ENCODE assay signal across 30 mouse cellular contexts in the genomic region with DNA sequence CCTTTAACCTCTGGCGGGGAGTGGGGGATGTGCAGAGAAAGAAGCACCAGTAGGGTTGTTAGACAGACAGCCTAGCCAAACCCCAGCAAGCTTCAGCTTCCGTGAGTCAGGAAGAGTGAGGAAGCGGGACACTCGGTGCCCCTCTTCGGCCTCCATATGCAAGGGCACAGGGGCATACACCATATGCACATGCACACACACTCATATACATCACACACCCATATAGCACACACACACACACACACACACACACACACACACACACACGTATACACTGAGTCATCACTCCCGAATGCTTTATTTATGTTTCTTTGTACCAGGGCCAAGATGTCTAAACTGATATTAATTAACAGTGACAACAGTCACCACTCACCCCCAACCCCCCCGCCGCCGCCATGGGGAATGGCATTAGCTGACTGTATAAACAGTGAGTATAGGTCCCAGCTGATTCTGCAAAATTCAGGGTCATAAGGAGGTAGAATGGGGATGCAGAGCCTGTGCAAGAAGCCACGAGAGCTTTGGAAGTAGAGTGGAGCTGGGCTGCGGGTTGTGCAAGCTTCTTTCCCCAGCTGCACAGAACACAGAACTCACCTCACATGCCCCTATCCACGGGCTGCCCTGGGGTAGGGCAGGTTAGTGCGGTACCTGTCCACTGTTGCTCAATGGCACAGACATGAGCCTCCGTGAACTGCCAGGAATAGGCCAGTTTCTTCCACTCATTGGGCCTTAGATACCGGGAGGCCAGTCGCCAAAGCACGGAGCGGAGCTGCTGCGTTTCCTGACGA. TPM values are rescaled to one million over a fixed set of nuclear protein-coding genes. Genes with fewer than 3 reads are reported as not detected.
DNase-seq lines count a peak whose midpoint lies in the region; ATAC-seq and TF ChIP-seq lines count a peak whose summit lies in the region.
"Had no signal": no experiment of that assay in that cellular context is flagged by ENCODE, and none has a peak within 500 bp of the region (broad histone marks: within the 10 kb centered on the region; RNA-seq: fewer than 3 reads in every experiment).

No protein-coding gene starts in this region.

- H3K27ac ChIP-seq in lung, embryonic 14.5 days (ENCODE audit: low read depth) = peak overlapping the region; percentile 18; the same call in 1 of the 2 replicates
- H3K27ac ChIP-seq in embryonic facial prominence, embryonic 10.5 days (replicated peaks) = no peak overlapping the region
- no peak overlapping the region for H3K27ac ChIP-seq in stomach, postnatal 0 days (replicated peaks)
- H3K27ac ChIP-seq: embryonic facial prominence, embryonic 12.5 days; forebrain, embryonic 12.5 days; hindbrain, embryonic 12.5 days; left cerebral cortex, adult 2 months; liver, embryonic 13.5 days; neural tube, embryonic 12.5 days had no signal

- no peaks in the 10 kb centered on the region for H3K36me3 ChIP-seq in lung, embryonic 14.5 days (ENCODE audit: insufficient read depth)
- no peaks in the 10 kb centered on the region for H3K36me3 ChIP-seq in embryonic facial prominence, embryonic 10.5 days (replicated peaks)
- H3K36me3 ChIP-seq in stomach, postnatal 0 days (ENCODE audit: control insufficient read depth, insufficient read depth, low read length) = no peaks in the 10 kb centered on the region
- H3K36me3 ChIP-seq: embryonic facial prominence, embryonic 12.5 days; forebrain, embryonic 12.5 days; hindbrain, embryonic 12.5 days; liver, embryonic 13.5 days; neural tube, embryonic 12.5 days had no signal

- no peak for TF ChIP-seq EP300 in stomach, postnatal 0 days (optimal IDR thresholded peaks at IDR 0.05)

- no peak overlapping the region for H3K9ac ChIP-seq in lung, embryonic 14.5 days
- H3K9ac ChIP-seq in stomach, postnatal 0 days (ENCODE audit: low read length) = no peak overlapping the region
- H3K9ac ChIP-seq: embryonic facial prominence, embryonic 12.5 days; forebrain, embryonic 12.5 days; hindbrain, embryonic 12.5 days; liver, embryonic 13.5 days; neural tube, embryonic 12.5 days had no signal

- H3K4me1 ChIP-seq in lung, embryonic 14.5 days (ENCODE audit: insufficient read depth) = 0 out of 2 replicates have a peak, but pooled peaks cover 8% of the 10 kb centered on the region
- peaks cover 12% of the 10 kb centered on the region for H3K4me1 ChIP-seq in embryonic facial prominence, embryonic 10.5 days
- H3K4me1 ChIP-seq in stomach, postnatal 0 days (replicated peaks; ENCODE audit: control insufficient read depth, insufficient read depth) = no peaks in the 10 kb centered on the region
- H3K4me1 ChIP-seq: forebrain, embryonic 12.5 days; hindbrain, embryonic 12.5 days; liver, embryonic 13.5 days; neural tube, embryonic 12.5 days had no signal

- ATAC-seq in lung, embryonic 14.5 days (ENCODE audit: insufficient read depth) = peak; percentile 83
- ATAC-seq in stomach, postnatal 0 days (ENCODE audit: low FRiP score, low TSS enrichment) = peak; percentile 48; the same call in 1 of the 2 replicates
- ATAC-seq: Patski had no signal

- H3K9me3 ChIP-seq in lung, embryonic 14.5 days (ENCODE audit: low read depth, low read length) = no peaks in the 10 kb centered on the region
- H3K9me3 ChIP-seq in embryonic facial prominence, embryonic 10.5 days = no peaks in the 10 kb centered on the region
- H3K9me3 ChIP-seq in stomach, postnatal 0 days (ENCODE audit: control insufficient read depth, low read length) = no peaks in the 10 kb centered on the region
- H3K9me3 ChIP-seq: embryonic facial prominence, embryonic 12.5 days; forebrain, embryonic 12.5 days; hindbrain, embryonic 12.5 days; liver, embryonic 13.5 days; megakaryocyte, embryonic 14.5 days; neural tube, embryonic 12.5 days had no signal

- TF ChIP-seq CTCF in lung, embryonic 14.5 days (IDR thresholded peaks at IDR 0.05; ENCODE audit: low read depth) = no peak
- TF ChIP-seq CTCF in stomach, postnatal 0 days (IDR thresholded peaks at IDR 0.05; ENCODE audit: low read depth) = no peak

- WGBS in lung, embryonic 14.5 days = 44% methylated on average over 21 of the region's 21 CpGs
- WGBS in embryonic facial prominence, embryonic 10.5 days = 82% methylated on average over 21 of the region's 21 CpGs
- WGBS in stomach, postnatal 0 days = 50% methylated on average over 21 of the region's 21 CpGs

- no peak overlapping the region for H3K4me3 ChIP-seq in lung, embryonic 14.5 days (ENCODE audit: low read depth, low read length)
- H3K4me3 ChIP-seq in embryonic facial prominence, embryonic 10.5 days = no peak overlapping the region
- H3K4me3 ChIP-seq in stomach, postnatal 0 days (ENCODE audit: low read depth, low read length) = no peak overlapping the region
- H3K4me3 ChIP-seq: embryonic facial prominence, embryonic 12.5 days; forebrain, embryonic 12.5 days; hindbrain, embryonic 12.5 days; left cerebral cortex, adult 2 months; liver, embryonic 13.5 days; megakaryocyte, embryonic 14.5 days; neural tube, embryonic 12.5 days had no signal

- no peak overlapping the region for H3K4me2 ChIP-seq in lung, embryonic 14.5 days
- H3K4me2 ChIP-seq in stomach, postnatal 0 days (replicated peaks; ENCODE audit: low read depth) = no peak overlapping the region
- H3K4me2 ChIP-seq: embryonic facial prominence, embryonic 12.5 days; forebrain, embryonic 12.5 days; heart, embryonic 11.5 days; hindbrain, embryonic 12.5 days; liver, embryonic 13.5 days; neural tube, embryonic 12.5 days had no signal

- H3K27me3 ChIP-seq in lung, embryonic 14.5 days (ENCODE audit: insufficient read depth, low read length) = no peaks in the 10 kb centered on the region
- H3K27me3 ChIP-seq in embryonic facial prominence, embryonic 10.5 days (replicated peaks; ENCODE audit: low read depth, poor library complexity, severe bottlenecking) = no peaks in the 10 kb centered on the region
- no peaks in the 10 kb centered on the region for H3K27me3 ChIP-seq in stomach, postnatal 0 days (ENCODE audit: control insufficient read depth, insufficient read depth, low read length)
- H3K27me3 ChIP-seq: forebrain, embryonic 12.5 days; hindbrain, embryonic 12.5 days; neural tube, embryonic 12.5 days had no signal

- peak; percentile 77 for DNase-seq in lung, embryonic 14.5 days
- DNase-seq in lung, postnatal 14 days = no peak
- DNase-seq in urinary bladder, postnatal 14 days (ENCODE audit: low spot score) = peak; percentile 49
- no peak for DNase-seq in urinary bladder, postnatal 25 days (ENCODE audit: low spot score)
- peak; percentile 43 for DNase-seq in embryonic facial prominence, embryonic 10.5 days (ENCODE audit: low spot score)
- DNase-seq in stomach, postnatal 0 days (ENCODE audit: low spot score) = no peak
- DNase-seq in heart, adult 8-10 months (ENCODE audit: low spot score) = no peak
- DNase-seq in cerebellum, postnatal 4 days (ENCODE audit: low spot score in 2 of 2) = no peak
- DNase-seq: adrenal gland, adult 2 months; cerebellum, adult 9-10 months; gastrocnemius, postnatal 10 days; kidney, adult 11 months; layer of hippocampus, adult 9-11 months; liver, embryonic 13.5 days; lung, adult 2 months; thymus, adult 18-20 months; thymus, postnatal 36 days had no signal

RNA-seq across cellular contexts. Expression of a gene that starts 17.1 kb away (rescaled TPM):
- polyA plus RNA-seq in lung, embryonic 14.5 days (2014; fragmentation: Nextera tagmentation; extraction: Ambion mirVana) = 0.12 TPM in 1 of 2 replicates, not detected in the other
- polyA plus RNA-seq in embryonic facial prominence, embryonic 10.5 days (2016; fragmentation: Nextera tagmentation; extraction: Ambion mirVana) = not detected in 2 replicates
- 0.18 and 0.35 TPM in 2 replicates for polyA plus RNA-seq in stomach, postnatal 0 days (2015; fragmentation: Nextera tagmentation; extraction: Ambion mirVana)
- total RNA-seq in heart, adult 8-10 months (2022) = not detected
- total RNA-seq: gastrocnemius, postnatal 10 days; granulocyte monocyte progenitor cell, adult 5-6 weeks; heart, postnatal 14 days had no signal
- polyA plus RNA-seq: C2C12; embryonic facial prominence, embryonic 12.5 days; heart, embryonic 11.5 days; hindbrain, embryonic 12.5 days; kidney, embryonic 16.5 days; liver, embryonic 13.5 days; Patski; stomach, embryonic 14.5 days had no signal

RNA-seq across cellular contexts. Expression of a gene that starts 42.2 kb away (rescaled TPM):
- polyA plus RNA-seq in lung, embryonic 14.5 days (2014; fragmentation: Nextera tagmentation; extraction: Ambion mirVana) = 92.8 and 107 TPM in 2 replicates
- polyA plus RNA-seq in embryonic facial prominence, embryonic 10.5 days (2016; fragmentation: Nextera tagmentation; extraction: Ambion mirVana) = 103 and 112 TPM in 2 replicates
- polyA plus RNA-seq in stomach, postnatal 0 days (2015; fragmentation: Nextera tagmentation; extraction: Ambion mirVana) = 62.3 and 67.7 TPM in 2 replicates
- 10 to 100 TPM; 12.9 to 17.1 (median 15.9) TPM for total RNA-seq in heart, adult 8-10 months (2022)

Comparison
In these comparisons a context has a peak if more than half of its experiments do, and no peak if none do; other contexts are left out.
1. DNase-seq: peak in lung, embryonic 14.5 days (single experiment), urinary bladder, postnatal 14 days (single experiment) and embryonic facial prominence, embryonic 10.5 days (single experiment); none in lung, postnatal 14 days (single experiment), urinary bladder, postnatal 25 days (single experiment), stomach, postnatal 0 days (single experiment), heart, adult 8-10 months (single experiment) and cerebellum, postnatal 4 days (0 of 2).